Mouse (Mus musculus) left cerebral cortex, adult 18-20 months (tissue): ENCODE data around the gene Tnfsf13. TPM values are rescaled to one million over a fixed set of nuclear protein-coding genes. Genes with fewer than 3 reads are reported as not detected.

Experiments
- DNase-seq, 2 experiments: peaks; one replicate each; pipeline ENCODE4 v3.0.0; 2021 to 2022; ENCODE audit warnings: low spot score in 2 of 2, mixed read lengths in 1 of 2
- total RNA-seq, 2 experiments: library from RNA; stranded (reverse); gene quantifications; 2 replicates each; pipeline ENCODE4 v1.2.3; 2021

Gene Tnfsf13
- total RNA-seq, 2 experiments from 2014 or later: 1.6 to 2.9 TPM

- DNase-seq: no peak
Measured at GRCm38 (mm10) chr11:69682209-69682839, 3.3 kb downstream of the Tnfsf13 start.

GRCm38 (mm10) chr11:69681314-69682208 lies 4.0 kb downstream of the Tnfsf13 start, which contains the start of gene Senp3:
Gene Senp3, minus strand, starts transcription at chr11:69682084.
- DNase-seq: peak; percentile 97 to 98

- DNase-seq: no peak
Measured at GRCm38 (mm10) chr11:69680136-69680855, 5.3 kb downstream of the Tnfsf13 start.

- no peak for DNase-seq
Measured at GRCm38 (mm10) chr11:69679144-69679543, 6.4 kb downstream of the Tnfsf13 start.

GRCm38 (mm10) chr11:69672211-69672706 lies 13.3 kb downstream of the Tnfsf13 start, which contains the start of gene Eif4a1:
Gene Eif4a1, minus strand, starts transcription at chr11:69672423.
- peak; percentile 99 to 100 for DNase-seq

GRCm38 (mm10) chr11:69671726-69672124 lies 13.9 kb downstream of the Tnfsf13 start:
- peak in 1 of 2 experiments; percentile 29 for DNase-seq

- peak; percentile 85 to 89 for DNase-seq
Measured at GRCm38 (mm10) chr11:69670786-69671725, 14.5 kb downstream of the Tnfsf13 start.

- DNase-seq: no peak
Measured at GRCm38 (mm10) chr11:69666665-69667005, 18.9 kb downstream of the Tnfsf13 start.

- peak; percentile 53 to 56 for DNase-seq
Measured at GRCm38 (mm10) chr11:69665961-69666664, 19.5 kb downstream of the Tnfsf13 start, which contains the start of gene Cd68. Gene Cd68, minus strand, starts transcription at chr11:69666153.

- no peak for DNase-seq
Measured at GRCm38 (mm10) chr11:69665457-69665960, 20.1 kb downstream of the Tnfsf13 start.

- DNase-seq: no peak
Measured at GRCm38 (mm10) chr11:69664841-69665240, 20.7 kb downstream of the Tnfsf13 start.

GRCm38 (mm10) chr11:69663795-69664194 lies 21.8 kb downstream of the Tnfsf13 start:
- no peak for DNase-seq

- no peak for DNase-seq
Measured at GRCm38 (mm10) chr11:69662967-69663671, 22.5 kb downstream of the Tnfsf13 start.

GRCm38 (mm10) chr11:69662213-69662966 lies 23.2 kb downstream of the Tnfsf13 start, which contains the start of gene Mpdu1:
Gene Mpdu1, minus strand, starts transcription at chr11:69662642.
- peak; percentile 84 to 93 for DNase-seq

GRCm38 (mm10) chr11:69661221-69661881 lies 24.2 kb downstream of the Tnfsf13 start:
- DNase-seq: no peak

GRCm38 (mm10) chr11:69657462-69657881 lies 28.1 kb downstream of the Tnfsf13 start:
- no peak for DNase-seq
